Mouse (Mus musculus): Measurements from ENCODE around the gene Fgf3.
"Not testable (repeated sequence)": the region's sequence is repeated elsewhere in the genome, so short reads cannot be mapped to it uniquely, and the experiment has no call there.

Fgf3 gene

DNA sequence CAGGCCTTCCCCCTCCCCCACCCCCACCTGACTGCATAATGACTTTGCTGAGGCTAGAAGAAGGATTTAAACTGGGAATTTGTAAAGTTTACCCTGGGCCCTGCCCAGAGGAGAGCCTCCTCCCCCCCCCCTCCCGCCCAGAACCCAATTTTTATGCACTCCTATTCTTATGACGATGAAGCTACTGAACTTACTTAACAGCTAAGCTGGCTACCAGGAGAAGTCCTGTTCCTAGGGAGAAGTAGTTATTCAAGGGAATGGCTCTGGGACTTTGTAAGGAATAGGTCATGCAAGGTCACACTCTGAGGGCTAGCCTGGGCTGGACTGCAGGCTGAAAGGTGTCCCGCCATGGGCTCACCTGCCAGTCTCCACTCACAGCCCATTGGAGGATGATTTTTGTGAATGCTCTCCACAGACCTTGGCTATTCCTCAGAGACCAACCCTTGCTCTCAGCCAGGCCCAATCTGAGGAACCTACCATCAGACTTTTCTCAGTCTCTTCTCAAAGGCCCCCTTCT lies 20.0 kb downstream of the Fgf3 start:
- DNase-seq (ENCODE audit: low spot score), result no peak

DNA sequence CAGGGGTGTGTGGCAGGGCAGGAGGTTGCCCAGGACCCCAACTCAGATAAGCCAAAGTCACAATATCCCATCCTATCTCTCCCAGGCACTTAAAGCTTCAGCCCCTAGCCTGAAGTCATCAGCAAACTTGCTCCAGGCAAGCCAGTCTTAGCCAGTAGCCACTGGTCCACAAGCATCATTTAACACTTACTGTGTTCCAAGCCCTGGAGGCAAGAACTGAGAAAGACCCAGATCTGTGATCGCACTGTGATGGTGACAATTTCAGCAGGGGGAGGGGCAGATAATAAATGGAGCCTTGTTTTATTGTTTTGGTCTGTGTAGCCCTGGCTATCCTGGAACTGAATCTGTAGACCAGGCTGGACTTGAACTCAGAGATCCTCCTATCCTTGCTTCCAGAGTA lies 20.8 kb downstream of the Fgf3 start:
- no peak for DNase-seq (ENCODE audit: low spot score)

- no peak for DNase-seq (ENCODE audit: low spot score)
Observed at GRCm38 (mm10) chr7:144861056-144861768, 23.3 kb downstream of the Fgf3 start.

DNA sequence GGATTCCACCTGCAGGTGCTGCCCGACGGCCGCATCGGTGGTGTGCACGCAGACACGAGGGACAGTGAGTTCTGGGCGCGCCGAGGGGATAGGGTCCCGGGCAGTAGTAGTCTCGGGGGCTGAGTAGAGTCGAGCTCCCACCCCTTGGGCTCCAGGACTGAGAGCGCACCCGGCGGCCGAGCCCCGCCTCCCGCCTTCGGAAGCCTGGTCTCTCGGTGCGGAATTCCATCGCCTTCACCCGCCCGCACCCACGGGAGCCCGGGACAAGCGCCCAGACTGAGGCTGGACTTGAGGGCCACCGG lies 23.8 kb downstream of the Fgf3 start:
- no peak for DNase-seq (ENCODE audit: low spot score)

GRCm38 (mm10) chr7:144862126-144862525 lies 24.2 kb downstream of the Fgf3 start:
- DNase-seq (ENCODE audit: low spot score), result no peak

DNA sequence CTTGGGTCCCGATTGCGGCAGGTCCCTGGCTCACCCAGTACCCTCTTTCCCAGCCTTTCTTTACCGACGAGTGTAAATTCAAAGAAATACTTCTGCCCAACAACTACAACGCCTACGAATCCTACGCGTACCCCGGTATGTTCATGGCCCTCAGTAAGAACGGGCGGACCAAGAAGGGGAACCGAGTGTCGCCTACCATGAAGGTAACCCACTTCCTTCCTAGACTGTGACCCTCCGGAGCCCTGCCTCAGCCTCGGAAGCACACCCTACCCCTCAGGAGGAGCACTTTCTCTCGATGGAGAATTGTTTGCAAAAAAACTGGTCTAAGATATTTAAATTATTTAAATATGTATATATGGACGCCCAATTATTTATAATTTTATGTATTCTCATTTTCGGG lies 24.8 kb downstream of the Fgf3 start:
- no peak for DNase-seq (ENCODE audit: low spot score)

GRCm38 (mm10) chr7:144863196-144863595 lies 25.3 kb downstream of the Fgf3 start:
- DNase-seq (ENCODE audit: low spot score), result no peak

DNA sequence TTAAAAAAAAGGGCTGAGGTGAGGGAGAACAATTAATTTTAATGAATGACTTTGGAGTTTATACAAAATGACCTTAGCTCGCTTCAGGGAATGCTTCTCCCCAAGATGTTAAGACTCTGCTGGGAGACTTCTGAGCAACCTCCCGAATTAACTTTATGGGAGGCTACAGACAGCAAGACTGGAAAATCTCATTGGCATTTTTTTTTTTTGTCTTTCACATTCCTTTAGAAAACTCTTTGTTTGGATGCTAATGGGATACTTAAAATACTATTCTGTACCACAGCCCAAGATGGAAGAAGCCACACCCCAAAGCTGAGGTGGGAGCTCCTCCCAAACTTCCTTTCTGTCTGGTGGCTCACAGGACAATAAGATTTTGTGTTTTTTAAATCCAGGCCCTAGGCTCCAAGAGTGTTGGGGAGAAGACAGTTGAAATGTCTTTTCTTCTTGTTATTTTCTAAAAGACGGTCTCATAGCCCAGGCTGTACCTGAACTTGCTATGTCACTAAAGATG lies 26.3 kb downstream of the Fgf3 start:
- no peak for DNase-seq (ENCODE audit: low spot score)

DNA sequence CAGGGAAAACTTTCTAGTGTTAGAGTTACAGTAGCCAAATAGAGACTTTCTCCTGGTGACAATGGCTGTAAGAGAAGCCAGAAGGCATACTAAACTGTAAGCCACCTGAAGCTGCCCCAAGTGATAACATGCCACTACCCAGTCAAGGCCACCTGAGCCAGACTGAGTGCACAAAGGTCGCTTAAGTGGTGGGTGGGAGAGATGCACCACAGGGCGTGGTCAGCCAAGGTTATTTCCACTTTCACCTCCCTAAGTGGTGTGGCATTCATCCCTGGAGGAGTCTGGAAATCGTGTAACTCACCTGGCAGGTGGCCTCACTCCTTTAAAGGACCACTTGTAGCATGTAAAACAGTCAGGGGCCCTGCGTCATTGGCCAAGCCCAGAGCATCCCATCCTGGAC lies 29.3 kb downstream of the Fgf3 start:
- DNase-seq (ENCODE audit: low spot score), result no peak

DNA sequence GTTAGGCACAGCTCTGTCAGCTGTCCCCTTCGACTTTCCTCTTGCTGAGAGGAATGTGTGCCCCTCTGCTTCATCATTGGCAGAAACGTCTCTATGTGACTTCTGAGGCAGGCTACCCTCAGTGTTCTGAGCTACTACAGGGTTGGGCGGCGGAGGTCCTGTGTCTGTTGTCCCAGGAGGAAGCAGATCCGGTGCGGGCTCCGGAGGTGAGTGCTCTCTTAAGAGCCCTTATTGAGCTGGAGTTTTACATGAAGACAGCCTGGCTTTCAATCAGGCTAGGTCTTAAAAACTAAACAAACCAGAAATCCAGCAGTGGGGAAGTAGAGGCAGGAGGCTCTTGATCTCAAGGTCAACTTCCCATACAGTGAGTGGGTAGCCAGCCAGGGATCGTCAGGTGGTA lies 29.7 kb downstream of the Fgf3 start:
- no peak for DNase-seq (ENCODE audit: low spot score)

GRCm38 (mm10) chr7:144872420-144872819 lies 34.5 kb downstream of the Fgf3 start:
- DNase-seq (ENCODE audit: low spot score), result no peak

DNA sequence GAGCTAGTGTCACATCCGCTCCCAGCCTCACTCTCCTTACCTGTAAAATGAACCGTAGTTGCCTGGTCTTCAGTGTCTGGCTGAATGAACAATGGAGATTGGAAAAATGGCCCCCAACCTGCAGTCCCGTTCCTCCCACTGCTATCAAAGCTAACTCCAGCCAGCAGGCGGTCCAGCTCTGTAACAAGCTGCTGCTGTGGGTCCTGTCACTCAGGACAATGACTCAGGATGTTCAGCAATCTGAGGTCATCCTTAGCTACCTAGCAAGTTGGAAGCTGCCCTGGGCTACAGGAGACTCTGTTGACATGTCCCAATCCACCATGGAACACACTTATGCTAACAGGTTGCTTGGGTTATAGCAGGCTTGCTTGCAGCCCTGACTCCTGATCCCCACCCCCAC lies 35.3 kb downstream of the Fgf3 start:
- no peak for DNase-seq (ENCODE audit: low spot score)

DNA sequence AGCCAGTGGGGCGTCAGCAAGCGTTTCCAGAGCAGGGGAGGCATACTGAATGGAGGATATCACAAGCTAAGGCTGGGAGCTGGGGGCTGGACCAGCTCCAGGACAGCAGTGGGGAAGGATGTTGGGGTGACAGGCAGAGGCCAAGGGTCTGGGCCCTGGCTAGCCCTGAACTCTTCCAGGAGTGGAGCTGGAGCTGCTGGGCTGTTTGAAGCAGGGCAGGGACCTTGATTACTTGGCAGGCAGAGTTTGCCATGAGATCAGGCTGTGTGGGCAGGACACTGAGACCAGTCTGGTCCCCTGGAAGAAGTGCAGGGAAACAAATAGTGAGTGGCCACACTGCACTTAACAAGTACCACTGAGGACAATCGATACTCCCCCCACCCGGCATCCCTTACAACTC lies 36.3 kb downstream of the Fgf3 start:
- DNase-seq (ENCODE audit: low spot score), result no peak

DNA sequence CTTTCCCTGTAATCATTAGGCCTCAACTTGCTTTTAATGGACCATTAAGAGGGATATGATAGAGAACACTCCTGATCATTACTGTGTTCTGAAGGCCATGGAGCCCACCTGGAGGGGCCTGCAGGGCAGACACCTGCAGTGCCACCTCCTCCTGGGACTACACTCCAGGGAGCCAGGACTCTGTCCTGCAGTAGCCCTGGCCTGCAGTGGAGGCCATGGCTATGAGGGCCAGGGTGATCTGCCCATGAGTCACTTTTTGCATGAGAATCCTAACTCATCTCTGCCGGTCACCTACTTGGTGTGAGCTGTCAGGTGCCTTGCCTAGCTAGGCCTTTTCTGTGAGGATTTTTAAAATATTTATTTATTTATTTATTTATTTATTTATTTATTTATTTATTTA lies 40.5 kb downstream of the Fgf3 start:
- DNase-seq (ENCODE audit: low spot score), result no peak

GRCm38 (mm10) chr7:144883106-144883505 lies 45.2 kb downstream of the Fgf3 start:
- no peak for DNase-seq (ENCODE audit: low spot score)

DNA sequence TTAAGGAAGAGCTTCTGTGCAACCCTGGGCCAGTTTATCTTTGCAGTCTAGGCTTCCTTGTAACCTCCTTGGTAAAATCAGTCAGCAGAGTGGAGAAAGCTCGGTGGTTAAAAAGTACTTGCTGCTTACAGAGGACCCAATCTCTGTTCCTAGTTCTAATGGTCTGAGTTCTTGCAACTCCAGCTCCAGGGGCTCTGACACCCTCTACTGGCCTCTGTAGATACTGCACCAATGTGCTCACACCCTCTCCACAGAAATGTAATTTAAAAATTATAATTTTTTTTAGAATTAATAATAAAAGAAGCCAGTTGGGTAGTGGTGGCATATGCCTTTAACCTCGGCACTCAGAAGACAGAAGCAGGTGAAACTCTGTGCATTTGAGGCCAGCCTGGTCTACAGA lies 49.8 kb downstream of the Fgf3 start:
- no peak for DNase-seq (ENCODE audit: low spot score)

GRCm38 (mm10) chr7:144888564-144889299 lies 50.8 kb downstream of the Fgf3 start:
- DNase-seq (ENCODE audit: low spot score), result no peak

- not testable (repeated sequence) for DNase-seq (ENCODE audit: low spot score)
Observed at GRCm38 (mm10) chr7:144890661-144891060, 52.8 kb downstream of the Fgf3 start.

GRCm38 (mm10) chr7:144891863-144892262 lies 54.0 kb downstream of the Fgf3 start:
- DNase-seq (ENCODE audit: low spot score), result no peak

DNA sequence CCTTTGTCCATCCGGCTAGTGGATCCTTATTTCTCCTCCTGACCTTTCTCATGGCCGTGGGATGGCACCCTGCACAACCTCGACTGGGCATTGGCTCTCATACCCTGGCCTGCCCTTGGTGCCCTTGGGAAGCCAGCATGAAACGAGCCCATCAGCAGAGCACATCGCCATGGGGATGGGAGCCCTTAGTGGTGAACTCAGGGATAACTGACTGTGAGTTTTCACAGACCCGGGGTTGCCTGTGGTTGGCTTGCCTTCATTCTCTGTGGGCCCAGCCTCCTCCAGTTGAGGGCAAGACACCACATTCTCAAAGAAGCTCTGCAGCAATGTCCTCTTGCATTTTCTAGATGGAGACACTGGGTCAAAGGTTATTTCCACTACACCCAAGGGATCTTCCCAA lies 54.4 kb downstream of the Fgf3 start:
- no peak for DNase-seq (ENCODE audit: low spot score)

Data from T-cell, adult 2 months (primary cell).